Mouse (Mus musculus) spleen, adult 2 months (tissue): ENCODE measurements around the gene Tpt1.
"Not testable (repeated sequence)": the region's sequence is repeated elsewhere in the genome, so short reads cannot be mapped to it uniquely, and the experiment has no call there.

Experiments
- CTCF ChIP-seq: fragments of 200-500 bp; IDR thresholded peaks from 2 replicates; pipeline ENCODE4 v1.5.1; 2011; ENCODE audit warnings: mild to moderate bottlenecking, inconsistent platforms; ENCODE audit not compliant: insufficient read depth, insufficient read length, insufficient replicate concordance; ENCODE audit errors: extremely low read depth
- POLR2A ChIP-seq: fragments of 200-500 bp; IDR thresholded peaks from 2 replicates; pipeline ENCODE4 v1.6.1; 2011; ENCODE audit warnings: low read depth, low read length, inconsistent platforms

DNA sequence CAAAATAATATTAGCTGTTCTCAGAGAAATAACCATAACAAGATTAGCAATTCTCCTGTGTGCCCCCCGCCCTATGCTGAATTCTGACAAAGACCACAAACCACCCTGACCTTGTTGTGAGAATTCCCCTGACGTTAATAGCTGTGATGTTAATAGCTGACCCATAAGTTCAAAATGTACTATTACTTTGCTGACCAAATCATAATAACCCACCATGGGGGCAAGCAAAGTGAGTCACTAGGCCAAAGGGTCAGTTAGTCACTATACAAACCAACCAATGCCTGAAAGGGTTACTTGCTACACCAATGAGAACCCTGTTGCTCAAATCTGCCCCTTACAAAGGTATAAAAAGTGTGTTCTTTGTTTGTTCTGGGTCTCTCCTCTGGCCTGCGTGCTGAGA lies 23.1 kb downstream of the Tpt1 start:
- not testable (repeated sequence) for TF ChIP-seq CTCF, POLR2A
